Mouse (Mus musculus): ENCODE data around the gene Fcor.

- TF ChIP-seq POLR2A (IDR thresholded peaks at IDR 0.05; ENCODE audit: control insufficient read depth, low read depth, low read length): no peak
- peak; percentile 100 for TF ChIP-seq CTCF (IDR thresholded peaks at IDR 0.05; ENCODE audit: control insufficient read depth, insufficient read depth, insufficient replicate concordance, low read depth, low read length)
Observed at GRCm38 (mm10) chr8:3718559-3718958, 46.4 kb upstream of the Fcor start.

All from testis, adult 2 months (tissue).